Mouse (Mus musculus) neural tube, embryonic 13.5 days (tissue): Measurements from ENCODE around the gene Ech1. TPM values are rescaled to one million over a fixed set of nuclear protein-coding genes. Genes with fewer than 3 reads are reported as not detected.

Experiments used
- ATAC-seq: fragments of 200-750 bp; cut with Nextera tagmentation; 2 replicates; pipeline ENCODE4 v1.8.0; 2017; ENCODE audit warnings: low read depth, mild to moderate bottlenecking, moderate TSS enrichment, moderate library complexity
- H3K27ac ChIP-seq: fragments of 300-500 bp; sonication (generic); replicated peaks from 2 replicates; pipeline ENCODE4 v1.5.1; 2015; ENCODE audit warnings: moderate library complexity, mild to moderate bottlenecking, inconsistent platforms
- H3K27me3 ChIP-seq: fragments of 300-500 bp; sonication (generic); 2 replicates; pipeline ENCODE4 v1.6.1; 2015; ENCODE audit warnings: mild to moderate bottlenecking, inconsistent platforms
- H3K36me3 ChIP-seq: fragments of 300-500 bp; sonication (generic); 2 replicates; pipeline ENCODE4 v1.6.1; 2015; ENCODE audit warnings: mild to moderate bottlenecking, inconsistent platforms
- H3K4me1 ChIP-seq: fragments of 300-500 bp; sonication (generic); replicated peaks from 2 replicates; pipeline ENCODE4 v1.6.1; 2015; ENCODE audit warnings: inconsistent platforms
- H3K4me2 ChIP-seq: fragments of 300-500 bp; sonication (generic); 2 replicates; pipeline ENCODE4 v1.6.1; 2015; ENCODE audit warnings: inconsistent platforms, mild to moderate bottlenecking, moderate library complexity
- H3K4me3 ChIP-seq: fragments of 300-500 bp; sonication (generic); 2 replicates; pipeline ENCODE4 v1.5.1; 2015; ENCODE audit warnings: mild to moderate bottlenecking, inconsistent platforms
- H3K9ac ChIP-seq: fragments of 300-500 bp; sonication (generic); 2 replicates; pipeline ENCODE4 v1.6.1; 2015; ENCODE audit warnings: moderate library complexity, mild to moderate bottlenecking, inconsistent platforms
- H3K9me3 ChIP-seq: fragments of 300-500 bp; sonication (generic); 2 replicates; pipeline ENCODE4 v1.6.1; 2016; ENCODE audit warnings: inconsistent platforms
- WGBS: fragments of 180-500 bp; shearing (Covaris S2); methylation state at CpG from one replicate; pipeline ENCODE4 v1.1.7; 2015; 5-methylcytosine and 5-hydroxymethylcytosine counted together
- polyA plus RNA-seq: library from polyadenylated mRNA; unstranded; fragments of >200 nt; fragmentation: Nextera tagmentation; extraction: Ambion mirVana; gene quantifications from 2 replicates; pipeline ENCODE4 v1.2.1, GENCODE M21; 2015

Ech1 gene
- polyA plus RNA-seq = 88.7 and 98.1 TPM in 2 replicates

DNA sequence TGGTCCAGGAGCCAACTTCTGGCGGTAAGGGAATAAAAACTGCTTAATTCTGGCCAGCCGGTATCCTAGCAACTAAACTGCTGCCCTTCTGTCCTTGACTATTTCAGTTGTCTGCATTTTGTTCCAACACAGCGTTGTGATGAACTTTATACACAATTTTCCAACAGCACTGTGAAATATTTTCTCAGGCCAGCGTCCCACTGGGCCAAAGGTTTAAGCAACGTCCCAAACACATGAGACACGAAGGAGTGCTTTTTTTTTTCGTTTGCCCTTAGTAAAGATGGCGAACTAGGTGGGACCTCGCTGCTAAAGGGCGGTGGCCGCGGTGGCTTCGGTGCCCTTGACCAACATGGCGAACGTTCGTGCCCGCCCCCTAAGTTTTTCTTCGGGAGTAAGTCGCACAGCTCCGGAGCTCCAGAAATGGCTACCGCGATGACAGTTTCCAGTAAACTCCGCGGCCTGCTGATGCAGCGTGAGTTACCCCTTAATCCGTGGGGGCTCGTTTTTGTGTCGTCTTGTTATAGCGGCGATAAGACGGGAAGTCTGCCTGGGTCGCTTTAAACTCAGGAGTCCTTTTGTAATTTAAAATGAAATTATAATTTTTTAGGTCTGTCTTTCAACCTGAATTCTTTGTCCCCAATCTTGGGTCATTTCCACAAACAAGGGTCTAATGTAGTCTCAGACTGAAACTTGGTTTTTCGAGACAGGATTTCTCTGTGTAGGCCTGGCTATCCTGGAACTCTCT lies at the start of gene Ech1:
Gene Ech1, plus strand, starts transcription at position 277 of the 745 bp plus-strand sequence.
- Histone ChIP-seq H3K9me3 (no peaks in the 10 kb centered on the region), H3K4me3 (peak within 1 kb of the TSS; percentile 48), H3K27ac (peak within 1 kb of the TSS; percentile 72), H3K4me1 (peaks cover 41% of the 10 kb centered on the region), H3K36me3 (peaks cover 36% of the 10 kb centered on the region), H3K4me2 (peak within 1 kb of the TSS; percentile 65), H3K9ac (peak within 1 kb of the TSS; percentile 70), H3K27me3 (no peaks in the 10 kb centered on the region)
- 3% methylated on average over 33 of the region's 33 CpGs for WGBS
- ATAC-seq = peak; percentile 82

DNA sequence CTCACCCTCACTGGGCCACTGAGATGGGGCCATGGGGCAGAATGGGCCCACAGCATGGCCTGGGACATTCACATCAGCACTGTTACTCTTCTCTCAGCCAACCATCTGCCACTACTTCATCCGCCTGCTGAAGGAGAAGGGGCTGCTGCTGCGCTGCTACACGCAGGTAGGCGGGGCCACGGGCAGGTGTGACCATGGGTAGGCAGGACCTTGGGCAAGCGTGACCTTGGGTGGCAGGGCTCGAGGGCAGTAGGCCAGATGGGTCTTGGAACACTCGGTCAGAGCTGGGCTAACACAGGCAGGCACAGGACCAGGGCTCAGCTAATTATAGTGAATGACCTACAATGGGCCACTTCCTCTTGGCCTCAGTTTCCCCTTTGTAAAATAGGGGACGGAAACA lies 46.2 kb upstream of the Ech1 start:
- H3K9ac ChIP-seq = no peak overlapping the region
- WGBS = 85% methylated on average over 9 of the region's 9 CpGs

GRCm38 (mm10) chr7:28780067-28780658 lies 44.9 kb upstream of the Ech1 start:
- Histone ChIP-seq H3K4me3 (no peak overlapping the region), H3K4me1 (peaks cover 6% of the 10 kb centered on the region), H3K36me3 (peaks cover 41% of the 10 kb centered on the region), H3K9me3 (no peaks in the 10 kb centered on the region), H3K9ac (0 out of 2 replicates have a peak overlapping the region, but pooled peaks have one; percentile 1), H3K27me3 (no peaks in the 10 kb centered on the region), H3K4me2 (no peak overlapping the region), H3K27ac (no peak overlapping the region; the same call in 1 of the 2 replicates)
- peak; percentile 48; the same call in 1 of the 2 replicates for ATAC-seq
- WGBS = 47% methylated on average over 6 of the region's 6 CpGs

More for the DNA sequence above, 46.2 kb upstream of the Ech1 start:
- H3K4me1 ChIP-seq = peaks cover 13% of the 10 kb centered on the region
- no peak for ATAC-seq
- H3K4me3 ChIP-seq = no peak overlapping the region
- H3K4me2 ChIP-seq = no peak overlapping the region
- H3K36me3 ChIP-seq = peaks cover 39% of the 10 kb centered on the region
- no peak overlapping the region for H3K27ac ChIP-seq
- no peaks in the 10 kb centered on the region for H3K9me3 ChIP-seq
- no peaks in the 10 kb centered on the region for H3K27me3 ChIP-seq

GRCm38 (mm10) chr7:28780857-28781256 lies 44.2 kb upstream of the Ech1 start:
- ATAC-seq = no peak
- H3K9me3 ChIP-seq = no peaks in the 10 kb centered on the region
- 87% methylated on average over 7 of the region's 7 CpGs for WGBS
- H3K27me3 ChIP-seq = no peaks in the 10 kb centered on the region
- peaks cover 6% of the 10 kb centered on the region for H3K4me1 ChIP-seq
- peaks cover 48% of the 10 kb centered on the region for H3K36me3 ChIP-seq
- H3K4me3 ChIP-seq = no peak overlapping the region
- H3K4me2 ChIP-seq = no peak overlapping the region
- H3K9ac ChIP-seq = 0 out of 2 replicates have a peak overlapping the region, but pooled peaks have one; percentile 1
- H3K27ac ChIP-seq = no peak overlapping the region; the same call in 1 of the 2 replicates

GRCm38 (mm10) chr7:28781261-28781663 lies 43.8 kb upstream of the Ech1 start:
- peaks cover 51% of the 10 kb centered on the region for H3K36me3 ChIP-seq
- no peak overlapping the region for H3K27ac ChIP-seq
- peaks cover 6% of the 10 kb centered on the region for H3K4me1 ChIP-seq
- no peak overlapping the region for H3K4me2 ChIP-seq
- H3K27me3 ChIP-seq = no peaks in the 10 kb centered on the region
- no peaks in the 10 kb centered on the region for H3K9me3 ChIP-seq
- H3K4me3 ChIP-seq = no peak overlapping the region
- no peak overlapping the region for H3K9ac ChIP-seq
- ATAC-seq = no peak
- 93% methylated on average over 8 of the region's 8 CpGs for WGBS

- Histone ChIP-seq H3K4me1 (peaks cover 4% of the 10 kb centered on the region), H3K27me3 (no peaks in the 10 kb centered on the region), H3K4me3 (no peak overlapping the region), H3K9me3 (no peaks in the 10 kb centered on the region), H3K27ac (no peak overlapping the region), H3K4me2 (no peak overlapping the region), H3K36me3 (peaks cover 53% of the 10 kb centered on the region), H3K9ac (no peak overlapping the region)
- ATAC-seq = no peak
- 71% methylated on average over 5 of the region's 5 CpGs for WGBS
These were observed 39.9 kb upstream of the Ech1 start for GRCm38 (mm10) chr7:28785161-28785560.

- H3K9me3 ChIP-seq = no peaks in the 10 kb centered on the region
- no peak overlapping the region for H3K4me3 ChIP-seq
- WGBS = 93% methylated on average over 9 of the region's 9 CpGs
- ATAC-seq = no peak
- H3K4me1 ChIP-seq = no peaks in the 10 kb centered on the region
- no peak overlapping the region for H3K27ac ChIP-seq
- peaks cover 49% of the 10 kb centered on the region for H3K36me3 ChIP-seq
- no peak overlapping the region for H3K9ac ChIP-seq
- no peak overlapping the region for H3K4me2 ChIP-seq
- no peaks in the 10 kb centered on the region for H3K27me3 ChIP-seq
These were observed 37.1 kb upstream of the Ech1 start for GRCm38 (mm10) chr7:28787884-28788283.

DNA sequence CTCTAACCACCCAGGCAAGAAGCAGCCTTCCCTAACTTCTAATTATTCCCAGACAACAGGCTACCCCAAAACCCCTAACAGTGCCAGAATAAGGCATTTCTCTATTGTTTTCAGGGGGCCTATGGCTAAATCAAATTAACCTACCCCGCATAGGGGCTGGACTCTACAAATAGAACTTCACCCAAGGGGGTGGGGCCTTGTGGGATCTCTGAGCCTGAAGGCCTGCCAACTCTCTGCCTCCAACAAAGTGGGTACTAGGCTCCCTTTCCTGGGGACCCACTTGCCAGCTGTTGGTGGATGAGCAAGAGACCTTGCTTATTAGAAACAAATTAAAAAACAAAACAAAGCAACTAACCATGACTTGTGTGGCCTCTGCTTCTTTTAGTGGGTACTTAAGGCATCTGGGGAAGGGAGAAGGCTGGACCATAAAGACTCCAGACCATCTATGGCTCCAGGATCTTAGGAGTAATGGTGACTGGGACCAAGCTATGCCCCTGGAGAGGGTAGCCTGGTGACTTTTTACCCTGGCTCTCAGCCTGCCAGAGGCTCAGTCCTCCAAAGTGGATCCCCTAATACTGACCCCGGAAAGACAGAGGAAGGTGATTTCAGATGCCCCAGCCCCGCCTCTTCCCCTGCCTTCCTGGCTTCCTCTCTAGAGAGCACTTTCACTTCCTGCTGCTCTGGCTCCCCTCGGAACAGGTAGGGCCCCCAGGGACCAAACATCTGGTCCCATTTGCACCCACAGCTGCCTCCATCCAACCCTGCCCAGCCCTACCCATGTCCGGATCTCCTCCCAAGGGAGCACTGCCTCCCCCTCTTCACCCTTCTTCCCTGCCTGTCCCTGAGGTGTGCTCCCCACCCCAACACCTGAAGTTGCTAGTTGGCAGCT lies 36.5 kb upstream of the Ech1 start, which contains the start of gene Rinl:
Gene Rinl, plus strand, starts transcription at position 663 of the 889 bp plus-strand sequence.
- H3K27me3 ChIP-seq = no peaks in the 10 kb centered on the region
- WGBS = 64% methylated on average over 5 of the region's 5 CpGs
- H3K4me3 ChIP-seq = no peak within 1 kb of the TSS
- H3K27ac ChIP-seq = no peak within 1 kb of the TSS
- H3K9ac ChIP-seq = no peak within 1 kb of the TSS
- H3K9me3 ChIP-seq = no peaks in the 10 kb centered on the region
- no peaks in the 10 kb centered on the region for H3K4me1 ChIP-seq
- no peak within 1 kb of the TSS for H3K4me2 ChIP-seq
- ATAC-seq = no peak
- peaks cover 43% of the 10 kb centered on the region for H3K36me3 ChIP-seq

- WGBS = 80% methylated on average over 3 of the region's 3 CpGs
- Histone ChIP-seq H3K4me3 (no peak overlapping the region), H3K9me3 (no peaks in the 10 kb centered on the region), H3K27me3 (no peaks in the 10 kb centered on the region), H3K4me1 (no peaks in the 10 kb centered on the region), H3K4me2 (no peak overlapping the region), H3K27ac (no peak overlapping the region), H3K9ac (no peak overlapping the region), H3K36me3 (peaks cover 36% of the 10 kb centered on the region)
- ATAC-seq = no peak
These were observed 35.8 kb upstream of the Ech1 start for GRCm38 (mm10) chr7:28789235-28789634.

GRCm38 (mm10) chr7:28790066-28790806 lies 34.8 kb upstream of the Ech1 start:
- ATAC-seq = no peak
- Histone ChIP-seq H3K4me2 (no peak overlapping the region), H3K27ac (no peak overlapping the region), H3K4me3 (no peak overlapping the region), H3K9me3 (no peaks in the 10 kb centered on the region), H3K9ac (no peak overlapping the region), H3K36me3 (peaks cover 27% of the 10 kb centered on the region), H3K4me1 (no peaks in the 10 kb centered on the region), H3K27me3 (no peaks in the 10 kb centered on the region)
- WGBS = 57% methylated on average over 8 of the region's 8 CpGs

GRCm38 (mm10) chr7:28791706-28792105 lies 33.3 kb upstream of the Ech1 start:
- Histone ChIP-seq H3K4me2 (no peak overlapping the region), H3K36me3 (peaks cover 13% of the 10 kb centered on the region; the same call in 1 of the 2 replicates), H3K27me3 (no peaks in the 10 kb centered on the region), H3K9ac (no peak overlapping the region), H3K9me3 (no peaks in the 10 kb centered on the region), H3K27ac (no peak overlapping the region), H3K4me1 (peaks cover 5% of the 10 kb centered on the region), H3K4me3 (no peak overlapping the region)
- ATAC-seq = no peak
